Mouse (Mus musculus) brain, embryonic 14.5 days (tissue): ENCODE results near the gene Gata2.

ENCODE experiments used
- CTCF ChIP-seq: fragments of 200-500 bp; IDR thresholded peaks from 2 replicates; pipeline ENCODE4 v1.5.1; 2012; ENCODE audit warnings: inconsistent platforms, mild to moderate bottlenecking, moderate library complexity, borderline replicate concordance; ENCODE audit not compliant: insufficient read depth, insufficient read length; ENCODE audit errors: extremely low read depth
- POLR2A ChIP-seq: fragments of 200-500 bp; IDR thresholded peaks from 2 replicates; pipeline ENCODE4 v1.6.1; 2012; ENCODE audit warnings: mild to moderate bottlenecking, inconsistent platforms, borderline replicate concordance; ENCODE audit not compliant: poor library complexity, insufficient read depth, insufficient read length, severe bottlenecking; ENCODE audit errors: extremely low read depth

DNA sequence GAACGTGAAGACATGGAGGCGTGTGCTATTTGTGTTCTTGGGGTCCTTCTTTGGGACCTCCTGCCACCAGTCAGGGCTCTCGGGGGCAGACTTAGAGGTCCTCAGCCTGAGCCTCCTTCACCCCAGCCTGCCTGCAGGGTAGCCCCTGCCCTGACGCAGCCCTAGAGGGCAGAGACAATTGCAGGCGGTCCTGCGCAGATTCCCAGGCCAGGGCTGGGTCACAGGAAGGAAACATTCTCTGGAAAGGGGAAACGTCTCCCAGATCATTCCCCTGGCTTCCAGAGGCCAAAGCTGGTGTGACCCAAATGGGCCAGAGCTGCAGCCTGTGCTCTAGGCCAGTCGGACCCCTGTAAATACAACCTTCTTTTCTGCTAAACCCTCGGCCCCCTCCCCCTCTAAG, 12.2 kb downstream of the Gata2 start:
- no peak for TF ChIP-seq POLR2A
- no peak for TF ChIP-seq CTCF
